Mouse (Mus musculus) midbrain, embryonic 12.5 days (tissue): ENCODE measurements around the gene Ndufc1. TPM values are rescaled to one million over a fixed set of nuclear protein-coding genes. Genes with fewer than 3 reads are reported as not detected.
"Not testable (repeated sequence)": the region's sequence is repeated elsewhere in the genome, so short reads cannot be mapped to it uniquely, and the experiment has no call there.

ENCODE experiments used
- ATAC-seq: fragments of 200-750 bp; cut with Nextera tagmentation; 2 replicates; pipeline ENCODE4 v1.8.0; 2017; ENCODE audit warnings: low read depth, moderate TSS enrichment, moderate library complexity; ENCODE audit not compliant: low FRiP score
- H3K27ac ChIP-seq: fragments of 300-500 bp; sonication (generic); replicated peaks from 2 replicates; pipeline ENCODE4 v1.5.1; 2016; ENCODE audit warnings: mild to moderate bottlenecking
- H3K27me3 ChIP-seq: fragments of 300-500 bp; sonication (generic); 2 replicates; pipeline ENCODE4 v1.6.1; 2016; ENCODE audit warnings: mild to moderate bottlenecking
- H3K36me3 ChIP-seq: fragments of 300-500 bp; sonication (generic); 2 replicates; pipeline ENCODE4 v1.6.1; 2016
- H3K4me1 ChIP-seq: fragments of 300-500 bp; sonication (generic); 2 replicates; pipeline ENCODE4 v1.6.1; 2016
- H3K4me2 ChIP-seq: fragments of 300-500 bp; sonication (generic); replicated peaks from 2 replicates; pipeline ENCODE4 v1.6.1; 2016; ENCODE audit warnings: mild to moderate bottlenecking, moderate library complexity
- H3K4me3 ChIP-seq: fragments of 300-500 bp; sonication (generic); 2 replicates; pipeline ENCODE4 v1.5.1; 2016; ENCODE audit warnings: mild to moderate bottlenecking
- H3K9ac ChIP-seq: fragments of 300-500 bp; sonication (generic); replicated peaks from 2 replicates; pipeline ENCODE4 v1.6.1; 2016; ENCODE audit warnings: mild to moderate bottlenecking, moderate library complexity
- H3K9me3 ChIP-seq: fragments of 300-500 bp; sonication (generic); 2 replicates; pipeline ENCODE4 v1.6.1; 2016; ENCODE audit warnings: mild to moderate bottlenecking
- WGBS: fragments of 180-500 bp; shearing (Covaris S2); methylation state at CpG from one replicate; pipeline ENCODE4 v1.1.7; 2016; 5-methylcytosine and 5-hydroxymethylcytosine counted together
- polyA plus RNA-seq: library from polyadenylated mRNA; unstranded; fragments of >200 nt; fragmentation: Nextera tagmentation; extraction: Ambion mirVana; gene quantifications from 2 replicates; pipeline ENCODE4 v1.2.1, GENCODE M21; 2016

The Ndufc1 gene
- polyA plus RNA-seq, 1 experiment from 2014 or later = 707 TPM

- Histone ChIP-seq H3K4me2 (0 out of 2 replicates have a peak overlapping the region, but pooled peaks have one; percentile 55), H3K27ac (no peak overlapping the region), H3K4me3 (peak overlapping the region; percentile 46; the same call in 1 of the 2 replicates), H3K36me3 (no peaks in the 10 kb centered on the region), H3K9ac (no peak overlapping the region), H3K4me1 (peaks cover 9% of the 10 kb centered on the region), H3K27me3 (peaks cover 66% of the 10 kb centered on the region), H3K9me3 (no peaks in the 10 kb centered on the region)
- no peak for ATAC-seq
- WGBS = 16% methylated on average over 14 of the region's 14 CpGs
Observed at GRCm38 (mm10) chr3:51359558-51360307, 49.1 kb downstream of the Ndufc1 start.

- Histone ChIP-seq H3K9me3 (no peaks in the 10 kb centered on the region), H3K4me1 (peaks cover 9% of the 10 kb centered on the region; the same call in 1 of the 2 replicates), H3K27ac (no peak overlapping the region), H3K4me2 (peak overlapping the region; percentile 55), H3K27me3 (peaks cover 61% of the 10 kb centered on the region), H3K36me3 (no peaks in the 10 kb centered on the region), H3K9ac (peak overlapping the region; percentile 37; the same call in 1 of the 2 replicates), H3K4me3 (peak overlapping the region; percentile 46)
- peak; percentile 57 for ATAC-seq
- WGBS = under 1% methylated on average over 50 of the region's 50 CpGs
Observed at GRCm38 (mm10) chr3:51358660-51359557, 49.9 kb downstream of the Ndufc1 start.

GRCm38 (mm10) chr3:51358181-51358580 lies 50.6 kb downstream of the Ndufc1 start:
- Histone ChIP-seq H3K4me1 (peaks cover 9% of the 10 kb centered on the region; the same call in 1 of the 2 replicates), H3K36me3 (no peaks in the 10 kb centered on the region), H3K4me3 (peak overlapping the region; percentile 46), H3K27ac (no peak overlapping the region), H3K4me2 (peak overlapping the region; percentile 55), H3K27me3 (peaks cover 55% of the 10 kb centered on the region), H3K9me3 (no peaks in the 10 kb centered on the region), H3K9ac (no peak overlapping the region)
- under 1% methylated on average over 15 of the region's 15 CpGs for WGBS
- peak; percentile 39; the same call in 1 of the 2 replicates for ATAC-seq

- no peak for ATAC-seq
- Histone ChIP-seq H3K27ac (no peak overlapping the region), H3K4me1 (peaks cover 9% of the 10 kb centered on the region; the same call in 1 of the 2 replicates), H3K4me2 (peak overlapping the region; percentile 55), H3K9ac (no peak overlapping the region), H3K27me3 (peaks cover 51% of the 10 kb centered on the region), H3K36me3 (no peaks in the 10 kb centered on the region), H3K4me3 (peak overlapping the region; percentile 26), H3K9me3 (no peaks in the 10 kb centered on the region)
- 10% methylated on average over 14 of the region's 14 CpGs for WGBS
Observed at GRCm38 (mm10) chr3:51357624-51358023, 51.2 kb downstream of the Ndufc1 start.

GRCm38 (mm10) chr3:51357078-51357477 lies 51.7 kb downstream of the Ndufc1 start:
- H3K9me3 ChIP-seq = no peaks in the 10 kb centered on the region
- no peak overlapping the region for H3K27ac ChIP-seq
- ATAC-seq = no peak
- peaks cover 45% of the 10 kb centered on the region for H3K27me3 ChIP-seq
- H3K4me1 ChIP-seq = peaks cover 9% of the 10 kb centered on the region; the same call in 1 of the 2 replicates
- 60% methylated on average over 5 of the region's 5 CpGs for WGBS
- no peak overlapping the region for H3K9ac ChIP-seq
- no peak overlapping the region for H3K4me3 ChIP-seq
- H3K4me2 ChIP-seq = no peak overlapping the region
- no peaks in the 10 kb centered on the region for H3K36me3 ChIP-seq

- H3K27me3 ChIP-seq = peaks cover 31% of the 10 kb centered on the region
- H3K9ac ChIP-seq, H3K4me3 ChIP-seq, ATAC-seq, H3K9me3 ChIP-seq, H3K4me1 ChIP-seq, H3K4me2 ChIP-seq, H3K36me3 ChIP-seq, H3K27ac ChIP-seq: not testable (repeated sequence)
- WGBS = 89% methylated on average over 6 of the region's 6 CpGs
Observed at GRCm38 (mm10) chr3:51354956-51355355, 53.8 kb downstream of the Ndufc1 start.

Other genes starting within 250 kb of the Ndufc1 start
- gene Noct, start 184.5 kb downstream of the Ndufc1 start, polyA plus RNA-seq = 15.4 and 16.0 TPM in 2 replicates
- gene Elf2, start 68.3 kb downstream of the Ndufc1 start, polyA plus RNA-seq = 38.3 and 50.1 TPM in 2 replicates
- gene Mgarp, start 12.2 kb downstream of the Ndufc1 start, polyA plus RNA-seq = 11.7 and 19.2 TPM in 2 replicates
- 70.7 and 75.8 TPM in 2 replicates for gene Naa15, start 6.2 kb upstream of the Ndufc1 start, polyA plus RNA-seq
- 17.9 and 19.7 TPM in 2 replicates for gene Rab33b, start 74.9 kb upstream of the Ndufc1 start, polyA plus RNA-seq
- 3.5 and 4.4 TPM in 2 replicates for gene Setd7, start 151.9 kb upstream of the Ndufc1 start, polyA plus RNA-seq